Mouse (Mus musculus) liver, postnatal 0 days (tissue): Measurements from ENCODE around the gene Bcl6b.

ENCODE experiments used
- CTCF ChIP-seq: sonication (generic); IDR thresholded peaks from 2 replicates; pipeline ENCODE4 v1.5.1; 2016; ENCODE audit warnings: antibody characterized with exemption, low read depth
- EP300 ChIP-seq: IDR thresholded peaks from 2 replicates; pipeline ENCODE4 v1.6.1; 2016; ENCODE audit warnings: antibody characterized with exemption, low read depth, mild to moderate bottlenecking

GRCm38 (mm10) chr11:70215301-70215700 is 14.3 kb downstream of the Bcl6b start:
- no peak for TF ChIP-seq CTCF
- TF ChIP-seq EP300 = no peak
